Mouse (Mus musculus) gastrocnemius, adult 18-20 months (tissue): Measurements from ENCODE around the gene Shroom2. TPM values are rescaled to one million over a fixed set of nuclear protein-coding genes. Genes with fewer than 3 reads are reported as not detected.
A peak's percentile ranks its signal among the peaks of the same experiment; 100 is the strongest.

ENCODE experiments used
- DNase-seq: peaks from one replicate; pipeline ENCODE4 v3.0.0; 2021; ENCODE audit warnings: low spot score
- total RNA-seq, 2 experiments: library from RNA; stranded (reverse); gene quantifications; 2 replicates each; pipeline ENCODE4 v1.2.3; 2021

Gene Shroom2
- total RNA-seq, 2 experiments from 2014 or later, result 1.5 to 1.6 TPM

GRCm38 (mm10) chrX:152703624-152704023 lies 65.6 kb downstream of the Shroom2 start:
- no peak for DNase-seq

GRCm38 (mm10) chrX:152701679-152702078 lies 67.6 kb downstream of the Shroom2 start:
- no peak for DNase-seq

GRCm38 (mm10) chrX:152690788-152691291 lies 78.4 kb downstream of the Shroom2 start:
- no peak for DNase-seq

- no peak for DNase-seq
Measured at GRCm38 (mm10) chrX:152679190-152679814, 90.0 kb downstream of the Shroom2 start.

GRCm38 (mm10) chrX:152676357-152676756 lies 92.9 kb downstream of the Shroom2 start:
- no peak for DNase-seq

- DNase-seq, result no peak
Measured at GRCm38 (mm10) chrX:152673431-152673830, 95.8 kb downstream of the Shroom2 start.

GRCm38 (mm10) chrX:152657363-152658036 lies 111.8 kb downstream of the Shroom2 start:
- no peak for DNase-seq

GRCm38 (mm10) chrX:152656609-152656939 lies 112.7 kb downstream of the Shroom2 start:
- DNase-seq, result no peak

- no peak for DNase-seq
Measured at GRCm38 (mm10) chrX:152655796-152656608, 113.3 kb downstream of the Shroom2 start.

- DNase-seq, result no peak
Measured at GRCm38 (mm10) chrX:152652676-152653075, 116.6 kb downstream of the Shroom2 start.

- no peak for DNase-seq
Measured at GRCm38 (mm10) chrX:152644827-152645226, 124.4 kb downstream of the Shroom2 start.

GRCm38 (mm10) chrX:152643679-152644638 lies 125.3 kb downstream of the Shroom2 start:
- DNase-seq, result no peak

GRCm38 (mm10) chrX:152643201-152643600 lies 126.1 kb downstream of the Shroom2 start:
- DNase-seq, result no peak

GRCm38 (mm10) chrX:152642627-152643026 lies 126.6 kb downstream of the Shroom2 start:
- DNase-seq, result no peak

GRCm38 (mm10) chrX:152635397-152635796 lies 133.9 kb downstream of the Shroom2 start:
- no peak for DNase-seq

GRCm38 (mm10) chrX:152621407-152621806 lies 147.9 kb downstream of the Shroom2 start:
- DNase-seq, result no peak

GRCm38 (mm10) chrX:152620917-152621316 lies 148.3 kb downstream of the Shroom2 start:
- no peak for DNase-seq

- peak; percentile 1 for DNase-seq
Measured at GRCm38 (mm10) chrX:152618464-152618863, 150.8 kb downstream of the Shroom2 start.

GRCm38 (mm10) chrX:152563034-152563433 lies 206.2 kb downstream of the Shroom2 start, which contains the start of gene Cldn34a:
Gene Cldn34a, plus strand, starts transcription at chrX:152563334.
- no peak for DNase-seq
